Mouse (Mus musculus): ENCODE results near the gene Mtf1. TPM values are rescaled to one million over a fixed set of nuclear protein-coding genes. Genes with fewer than 3 reads are reported as not detected.

Gene Mtf1
- polyA plus RNA-seq (2017; shearing (Covaris generic)): 10 to 100 TPM; 16.0 to 16.7 TPM

GRCm38 (mm10) chr4:124801552-124802308, at the start of gene Mtf1:
TSS of gene Mtf1 (plus strand) at chr4:124802104.
- ATAC-seq: peak; percentile 68

- ATAC-seq: peak; percentile 44
These were observed 49.4 kb upstream of the Mtf1 start for GRCm38 (mm10) chr4:124752281-124753199.

- peak; percentile 33 for ATAC-seq
These were observed 46.4 kb upstream of the Mtf1 start for GRCm38 (mm10) chr4:124755526-124755925.

GRCm38 (mm10) chr4:124759305-124759811, 42.5 kb upstream of the Mtf1 start:
- ATAC-seq: peak; percentile 28

- ATAC-seq: no peak
These were observed 40.7 kb upstream of the Mtf1 start for GRCm38 (mm10) chr4:124761201-124761600.

- no peak for ATAC-seq
These were observed 38.9 kb upstream of the Mtf1 start for GRCm38 (mm10) chr4:124762858-124763452.

- no peak for ATAC-seq
These were observed 35.9 kb upstream of the Mtf1 start for GRCm38 (mm10) chr4:124765802-124766565.

- no peak for ATAC-seq
These were observed 35.4 kb upstream of the Mtf1 start for GRCm38 (mm10) chr4:124766566-124766940.

GRCm38 (mm10) chr4:124768963-124769591, 32.8 kb upstream of the Mtf1 start:
- ATAC-seq: peak; percentile 66

- peak; percentile 20 for ATAC-seq
These were observed 31.3 kb upstream of the Mtf1 start for GRCm38 (mm10) chr4:124770624-124771023.

GRCm38 (mm10) chr4:124772125-124772524, 29.8 kb upstream of the Mtf1 start:
- no peak for ATAC-seq

GRCm38 (mm10) chr4:124773449-124773848, 28.5 kb upstream of the Mtf1 start:
- no peak for ATAC-seq

- no peak for ATAC-seq
These were observed 27.9 kb upstream of the Mtf1 start for GRCm38 (mm10) chr4:124773995-124774394.

- ATAC-seq: no peak
These were observed 27.5 kb upstream of the Mtf1 start for GRCm38 (mm10) chr4:124774429-124774828.

GRCm38 (mm10) chr4:124781361-124781760, 20.5 kb upstream of the Mtf1 start:
- ATAC-seq: no peak

GRCm38 (mm10) chr4:124782395-124782794, 19.5 kb upstream of the Mtf1 start:
- ATAC-seq: no peak

- ATAC-seq: no peak
These were observed 18.0 kb upstream of the Mtf1 start for GRCm38 (mm10) chr4:124783937-124784336.

- ATAC-seq: no peak
These were observed 11.9 kb upstream of the Mtf1 start for GRCm38 (mm10) chr4:124790013-124790412.

- ATAC-seq: no peak
These were observed 9.8 kb upstream of the Mtf1 start for GRCm38 (mm10) chr4:124792114-124792513.

- no peak for ATAC-seq
These were observed 5.8 kb upstream of the Mtf1 start for GRCm38 (mm10) chr4:124796141-124796540.

- no peak for ATAC-seq
These were observed 5.0 kb upstream of the Mtf1 start for GRCm38 (mm10) chr4:124796913-124797312.

Measured in CD4-positive, CD25-positive, alpha-beta regulatory T cell, adult 4 months (primary cell).